Mouse (Mus musculus) intestine, postnatal 0 days (tissue): Measurements from ENCODE around the gene Sptlc2. TPM values are rescaled to one million over a fixed set of nuclear protein-coding genes. Genes with fewer than 3 reads are reported as not detected.

Source experiments
- ATAC-seq: fragments of 200-750 bp; cut with Nextera tagmentation; 2 replicates; pipeline ENCODE4 v1.8.0; 2017; ENCODE audit warnings: mild to moderate bottlenecking, moderate TSS enrichment, moderate library complexity
- H3K27ac ChIP-seq: fragments of 300-500 bp; sonication (generic); 2 replicates; pipeline ENCODE4 v1.5.1; 2014; ENCODE audit warnings: mild to moderate bottlenecking, low read depth, low read length, moderate library complexity
- H3K27me3 ChIP-seq: fragments of 300-500 bp; sonication (generic); replicated peaks from 2 replicates; pipeline ENCODE4 v1.6.1; 2014; ENCODE audit warnings: low read length, mixed read lengths; ENCODE audit not compliant: control insufficient read depth, insufficient read depth
- H3K36me3 ChIP-seq: fragments of 300-500 bp; sonication (generic); 2 replicates; pipeline ENCODE4 v1.6.1; 2014; ENCODE audit warnings: mild to moderate bottlenecking, moderate library complexity; ENCODE audit not compliant: control insufficient read depth, insufficient read depth
- H3K4me1 ChIP-seq: fragments of 300-500 bp; sonication (generic); replicated peaks from 2 replicates; pipeline ENCODE4 v1.6.1; 2014; ENCODE audit warnings: antibody characterized with exemption, low read length, mixed read lengths; ENCODE audit not compliant: control insufficient read depth, insufficient read depth
- H3K4me2 ChIP-seq: fragments of 300-500 bp; sonication (generic); replicated peaks from 2 replicates; pipeline ENCODE4 v1.6.1; 2014; ENCODE audit warnings: low read depth, mild to moderate bottlenecking, moderate library complexity
- H3K4me3 ChIP-seq: fragments of 300-500 bp; sonication (generic); 2 replicates; pipeline ENCODE4 v1.5.1; 2014; ENCODE audit warnings: low read depth, low read length
- H3K9ac ChIP-seq: fragments of 300-500 bp; sonication (generic); 2 replicates; pipeline ENCODE4 v1.6.1; 2014; ENCODE audit warnings: mild to moderate bottlenecking, low read depth, low read length
- H3K9me3 ChIP-seq: fragments of 300-500 bp; sonication (generic); 2 replicates; pipeline ENCODE4 v1.6.1; 2016; ENCODE audit warnings: mixed run types; ENCODE audit not compliant: control insufficient read depth
- CTCF ChIP-seq: sonication (generic); IDR thresholded peaks from 2 replicates; pipeline ENCODE4 v1.5.1; 2016; ENCODE audit warnings: low read depth, mild to moderate bottlenecking, control low read depth, antibody characterized with exemption, moderate library complexity
- WGBS: fragments of 180-500 bp; shearing (Covaris S2); extraction: QIAGEN DNeasy Blood & Tissue Kit; methylation state at CpG from one replicate; pipeline ENCODE4 v1.1.7; 2014; 5-methylcytosine and 5-hydroxymethylcytosine counted together
- polyA plus RNA-seq: library from polyadenylated mRNA; unstranded; fragments of >200 nt; fragmentation: Nextera tagmentation; extraction: Ambion mirVana; gene quantifications from 2 replicates; pipeline ENCODE4 v1.2.1, GENCODE M21; 2015

Sptlc2 gene
- polyA plus RNA-seq, 1 experiment from 2014 or later = 186 TPM

- ATAC-seq = no peak
- no peak overlapping the region for H3K9ac ChIP-seq
- H3K27ac ChIP-seq = no peak overlapping the region
- no peaks in the 10 kb centered on the region for H3K4me1 ChIP-seq
- no peak overlapping the region for H3K4me2 ChIP-seq
- H3K27me3 ChIP-seq = no peaks in the 10 kb centered on the region
- no peak overlapping the region for H3K4me3 ChIP-seq
- TF ChIP-seq CTCF = no peak
- 53% methylated on average over 6 of the region's 6 CpGs for WGBS
- H3K9me3 ChIP-seq = no peaks in the 10 kb centered on the region
- peaks cover 18% of the 10 kb centered on the region for H3K36me3 ChIP-seq
Measured at GRCm38 (mm10) chr12:87331053-87331456, 57.1 kb downstream of the Sptlc2 start.

GRCm38 (mm10) chr12:87330213-87330612, 57.9 kb downstream of the Sptlc2 start:
- no peak overlapping the region for H3K27ac ChIP-seq
- TF ChIP-seq CTCF = no peak

GRCm38 (mm10) chr12:87328025-87328424, 60.1 kb downstream of the Sptlc2 start:
- Histone ChIP-seq H3K27ac (no peak overlapping the region), H3K4me2 (no peak overlapping the region), H3K4me3 (no peak overlapping the region), H3K9ac (no peak overlapping the region), H3K36me3 (peaks cover 41% of the 10 kb centered on the region), H3K9me3 (no peaks in the 10 kb centered on the region), H3K4me1 (no peaks in the 10 kb centered on the region), H3K27me3 (no peaks in the 10 kb centered on the region)
- 64% methylated on average over 4 of the region's 4 CpGs for WGBS
- ATAC-seq = no peak
- TF ChIP-seq CTCF = no peak

More at GRCm38 (mm10) chr12:87330213-87330612, 57.9 kb downstream of the Sptlc2 start:
- Histone ChIP-seq H3K9ac (no peak overlapping the region), H3K36me3 (peaks cover 21% of the 10 kb centered on the region), H3K27me3 (no peaks in the 10 kb centered on the region), H3K4me2 (no peak overlapping the region), H3K9me3 (no peaks in the 10 kb centered on the region), H3K4me1 (no peaks in the 10 kb centered on the region), H3K4me3 (no peak overlapping the region)
- 75% methylated on average over 2 of the region's 2 CpGs for WGBS
- no peak for ATAC-seq

DNA sequence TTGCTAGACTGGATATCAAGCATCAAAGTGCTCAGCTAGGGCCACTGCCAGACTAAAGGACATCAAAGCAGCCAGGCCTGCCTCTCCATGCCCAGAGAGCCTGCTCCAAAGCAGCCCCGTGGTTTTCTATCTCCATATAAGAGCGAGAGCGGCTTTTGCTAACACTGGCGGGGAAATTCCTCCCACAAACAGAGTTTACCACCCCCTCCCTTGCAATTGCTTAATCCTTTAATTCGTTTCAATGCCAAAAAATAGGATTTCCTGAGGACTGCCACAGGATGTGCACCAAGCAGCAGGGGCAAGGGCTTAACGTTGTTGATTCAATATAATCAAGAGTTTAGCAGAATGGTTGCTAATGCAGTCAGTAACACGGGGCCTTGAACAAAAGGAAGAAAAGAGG, 60.5 kb downstream of the Sptlc2 start:
- no peaks in the 10 kb centered on the region for H3K9me3 ChIP-seq
- no peak overlapping the region for H3K4me3 ChIP-seq
- no peak for TF ChIP-seq CTCF
- no peak overlapping the region for H3K9ac ChIP-seq
- 40% methylated on average over 7 of the region's 7 CpGs for WGBS
- peaks cover 42% of the 10 kb centered on the region for H3K36me3 ChIP-seq
- no peak for ATAC-seq
- H3K4me1 ChIP-seq = no peaks in the 10 kb centered on the region
- no peak overlapping the region for H3K27ac ChIP-seq
- no peaks in the 10 kb centered on the region for H3K27me3 ChIP-seq
- H3K4me2 ChIP-seq = no peak overlapping the region

DNA sequence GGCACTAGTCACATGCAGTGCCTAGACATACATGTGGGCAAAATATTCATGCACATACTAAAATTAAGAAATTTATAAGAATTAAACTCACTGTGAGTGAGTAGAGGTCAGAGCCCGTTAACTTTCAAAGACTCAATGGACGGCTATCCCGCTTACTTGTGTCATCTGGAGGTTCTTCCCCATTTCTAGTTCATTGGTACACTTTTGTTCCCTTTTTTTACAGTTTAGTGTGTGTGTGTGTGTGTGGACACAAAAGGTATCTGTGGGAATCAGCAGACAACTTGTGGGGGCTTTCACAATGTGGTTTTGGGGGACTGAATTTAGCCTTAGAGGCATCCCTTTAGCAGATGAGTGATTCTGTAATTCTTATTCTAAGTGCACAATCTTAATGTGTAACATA, 62.7 kb downstream of the Sptlc2 start:
- Histone ChIP-seq H3K9ac (no peak overlapping the region), H3K9me3 (no peaks in the 10 kb centered on the region), H3K4me2 (no peak overlapping the region), H3K36me3 (peaks cover 34% of the 10 kb centered on the region), H3K27me3 (no peaks in the 10 kb centered on the region), H3K4me3 (no peak overlapping the region), H3K4me1 (no peaks in the 10 kb centered on the region), H3K27ac (no peak overlapping the region)
- no peak for ATAC-seq
- 89% methylated on average over 3 of the region's 3 CpGs for WGBS
- TF ChIP-seq CTCF = no peak

DNA sequence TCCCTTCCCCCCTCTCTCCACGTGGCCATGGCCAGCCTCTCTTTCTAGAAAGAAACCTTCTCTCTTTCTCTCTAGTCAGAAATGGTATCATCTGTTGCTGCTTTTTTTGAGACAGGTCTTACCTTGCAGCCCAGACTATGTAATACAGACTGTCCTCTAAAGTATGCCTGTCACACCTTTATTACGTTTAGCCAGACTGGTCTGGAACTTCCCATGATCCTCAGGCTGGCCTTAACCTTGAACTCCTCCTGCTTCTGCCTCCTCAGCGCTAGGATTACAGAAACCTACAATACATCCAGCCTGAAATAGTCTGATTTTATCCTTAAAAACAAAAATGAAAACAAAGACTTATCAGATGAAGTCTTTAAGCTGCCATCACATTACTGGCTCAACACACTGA, 68.9 kb downstream of the Sptlc2 start:
- H3K4me2 ChIP-seq = no peak overlapping the region
- no peak overlapping the region for H3K9ac ChIP-seq
- H3K27me3 ChIP-seq = no peaks in the 10 kb centered on the region
- no peaks in the 10 kb centered on the region for H3K9me3 ChIP-seq
- TF ChIP-seq CTCF = no peak
- 88% methylated on average over 3 of the region's 3 CpGs for WGBS
- no peaks in the 10 kb centered on the region for H3K4me1 ChIP-seq
- no peak overlapping the region for H3K27ac ChIP-seq
- H3K36me3 ChIP-seq = peaks cover 13% of the 10 kb centered on the region; the same call in 1 of the 2 replicates
- no peak overlapping the region for H3K4me3 ChIP-seq
- ATAC-seq = no peak

- no peak for ATAC-seq
- H3K9ac ChIP-seq = no peak overlapping the region
- H3K4me2 ChIP-seq = no peak overlapping the region
- peaks cover 8% of the 10 kb centered on the region for H3K36me3 ChIP-seq
- WGBS = 67% methylated on average over 1 of the region's 1 CpGs
- no peaks in the 10 kb centered on the region for H3K27me3 ChIP-seq
- H3K9me3 ChIP-seq = no peaks in the 10 kb centered on the region
- no peak overlapping the region for H3K4me3 ChIP-seq
- no peaks in the 10 kb centered on the region for H3K4me1 ChIP-seq
- no peak for TF ChIP-seq CTCF
- no peak overlapping the region for H3K27ac ChIP-seq
Measured at GRCm38 (mm10) chr12:87317951-87318350, 70.2 kb downstream of the Sptlc2 start.
